Mouse (Mus musculus) megakaryocyte, embryonic 14.5 days (primary cell): ENCODE measurements around the gene Mettl8. TPM values are rescaled to one million over a fixed set of nuclear protein-coding genes. Genes with fewer than 3 reads are reported as not detected.

Experiments
- H3K27me3 ChIP-seq: replicated peaks from 2 replicates; pipeline ENCODE3; 2012; ENCODE audit warnings: inconsistent platforms
- H3K36me3 ChIP-seq: replicated peaks from 2 replicates; pipeline ENCODE3; 2012; ENCODE audit warnings: low read length, inconsistent platforms, mixed read lengths
- H3K4me1 ChIP-seq: 2 replicates; pipeline ENCODE4 v1.6.1; 2012; ENCODE audit warnings: inconsistent platforms
- H3K4me3 ChIP-seq: replicated peaks from 2 replicates; pipeline ENCODE3; 2012; ENCODE audit warnings: moderate library complexity, mild to moderate bottlenecking, inconsistent platforms
- H3K9me3 ChIP-seq: 2 replicates; pipeline ENCODE4 v1.6.1; 2012; ENCODE audit warnings: inconsistent platforms
- FLI1 ChIP-seq: IDR thresholded peaks from 2 replicates; pipeline ENCODE4 v1.6.1; 2012; ENCODE audit warnings: low read length, inconsistent platforms, mixed read lengths
- GATA1 ChIP-seq: IDR thresholded peaks from 3 replicates; pipeline ENCODE4 v1.6.1; 2012; ENCODE audit warnings: mixed read lengths, low read length, inconsistent platforms, borderline replicate concordance
- polyA plus RNA-seq: library from polyadenylated mRNA; stranded (reverse); fragments of >175 nt; gene quantifications from 2 replicates; pipeline ENCODE4 v1.2.3, GENCODE M21; 2012; ENCODE audit warnings: low replicate concordance; ENCODE audit not compliant: insufficient read depth

Gene Mettl8
- polyA plus RNA-seq, 1 experiment = 8.6 TPM

DNA sequence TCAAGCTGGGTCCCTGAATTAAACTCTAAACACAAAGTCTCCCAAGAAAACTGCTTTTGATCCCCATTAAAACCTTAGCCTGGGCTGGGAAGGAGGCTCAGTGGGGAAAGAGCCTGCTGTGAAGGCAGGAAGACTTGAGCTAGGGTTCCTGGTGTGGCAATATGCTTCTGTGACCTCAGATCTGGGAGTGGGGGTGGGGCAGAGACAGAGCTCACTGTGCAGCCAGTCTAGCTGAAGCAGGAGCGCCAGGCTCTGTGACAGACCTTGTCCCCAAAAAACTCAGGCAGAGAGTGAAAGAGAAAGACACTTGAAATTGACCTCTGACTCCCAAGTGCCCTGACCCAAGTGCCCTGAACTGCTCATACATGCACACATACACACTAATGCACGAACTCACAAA is 62.7 kb downstream of the Mettl8 start:
- Histone ChIP-seq H3K4me3 (peak overlapping the region; percentile 53), H3K9me3 (no peaks in the 10 kb centered on the region), H3K36me3 (peaks cover 19% of the 10 kb centered on the region), H3K27me3 (no peaks in the 10 kb centered on the region), H3K4me1 (peaks cover 74% of the 10 kb centered on the region)
- TF ChIP-seq FLI1 (no peak), GATA1 (no peak)

DNA sequence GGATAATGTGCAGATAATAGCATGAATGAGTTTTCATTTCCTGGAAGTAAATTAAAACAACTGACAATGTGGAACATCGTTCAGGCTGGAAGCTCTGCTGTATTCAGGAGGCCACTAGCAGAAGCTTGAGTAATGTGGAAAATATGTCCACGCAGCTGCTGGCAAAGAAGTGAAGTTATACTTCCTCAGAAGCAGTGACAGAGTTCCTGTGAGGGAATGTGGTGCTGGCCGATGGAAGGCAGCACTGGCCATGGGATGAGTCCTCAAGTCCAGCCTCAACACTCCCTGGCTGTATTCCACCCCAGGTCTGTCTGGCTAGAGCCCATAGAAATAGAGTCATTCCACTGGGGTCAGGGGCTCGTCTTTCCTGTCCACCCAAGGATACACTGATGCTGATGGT is 65.2 kb downstream of the Mettl8 start:
- Histone ChIP-seq H3K36me3 (peaks cover 17% of the 10 kb centered on the region), H3K4me1 (peaks cover 83% of the 10 kb centered on the region)

DNA sequence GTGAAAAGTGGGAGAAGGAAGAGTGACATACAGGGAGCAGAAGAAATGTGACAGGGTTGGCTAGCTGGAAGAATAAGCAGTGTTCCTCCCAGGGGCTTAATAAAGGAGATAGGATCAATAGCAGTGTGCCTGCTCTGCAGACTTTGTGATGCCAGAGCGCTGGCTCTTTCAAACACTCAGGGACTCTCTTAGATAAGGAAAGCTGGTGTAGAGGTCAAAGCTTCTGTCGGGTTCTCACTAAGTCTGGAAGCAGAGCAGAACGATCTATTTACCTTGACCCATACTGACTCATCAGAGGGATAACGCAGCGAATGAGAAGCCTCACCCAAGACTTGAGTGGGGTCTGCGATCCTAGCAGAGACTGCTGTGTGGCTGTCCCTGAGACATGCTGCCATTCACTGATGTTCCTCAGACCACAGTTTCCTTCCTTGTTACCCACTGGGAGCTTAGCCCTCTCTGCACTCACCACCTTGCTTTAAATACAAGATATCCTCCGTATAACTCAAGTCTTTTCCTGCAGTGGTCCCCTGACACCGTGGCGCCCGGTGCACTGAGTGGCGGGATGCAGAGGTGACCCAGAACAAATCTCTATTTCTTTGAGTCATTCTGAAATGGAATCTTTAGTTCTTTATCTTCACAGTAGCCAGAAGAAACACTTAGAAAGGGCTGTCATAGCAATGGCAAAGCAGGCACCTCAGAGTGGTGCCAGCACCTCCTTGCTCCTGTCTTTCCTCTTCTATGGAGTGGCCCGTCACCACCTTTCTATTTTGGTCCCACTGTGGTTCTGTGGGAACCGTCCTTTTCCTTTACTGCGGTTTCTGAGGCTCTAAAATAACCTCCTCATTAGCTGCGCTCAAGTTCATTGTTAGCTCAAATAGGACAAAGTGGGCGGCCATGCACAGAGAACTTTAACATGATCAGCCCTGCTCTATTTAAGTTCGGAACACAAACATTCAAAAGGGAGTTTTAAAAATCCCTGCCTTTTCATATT is 65.9 kb downstream of the Mettl8 start:
- Histone ChIP-seq H3K36me3 (peaks cover 13% of the 10 kb centered on the region), H3K9me3 (no peaks in the 10 kb centered on the region), H3K4me3 (peak overlapping the region; percentile 88), H3K27me3 (no peaks in the 10 kb centered on the region), H3K4me1 (peaks cover 78% of the 10 kb centered on the region)
- no peak for TF ChIP-seq GATA1
- TF ChIP-seq FLI1 = no peak

More for the DNA sequence above, 65.2 kb downstream of the Mettl8 start:
- H3K9me3 ChIP-seq = no peaks in the 10 kb centered on the region
- no peak for TF ChIP-seq GATA1
- no peak for TF ChIP-seq FLI1
- H3K4me3 ChIP-seq = peak overlapping the region; percentile 88
- H3K27me3 ChIP-seq = no peaks in the 10 kb centered on the region

DNA sequence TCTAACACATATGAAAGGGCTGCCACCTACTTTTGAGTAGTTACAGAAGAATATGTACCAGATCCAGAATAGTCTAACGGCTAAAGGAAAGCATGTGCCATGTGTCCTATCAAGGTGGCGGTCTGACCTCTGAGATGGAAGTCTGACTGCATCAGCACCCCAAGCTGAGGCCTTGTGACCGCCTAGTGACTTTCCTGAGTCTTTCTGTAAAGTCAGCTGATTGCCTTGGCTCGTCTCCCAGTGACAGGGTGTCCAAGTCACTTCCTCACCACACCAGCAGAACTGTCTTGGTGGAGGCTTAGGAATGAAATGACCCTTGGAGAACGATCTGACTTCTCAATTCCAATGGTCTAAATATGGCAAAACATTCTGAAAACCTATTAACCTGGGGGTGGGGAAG is 77.1 kb downstream of the Mettl8 start:
- H3K36me3 ChIP-seq = peaks cover 49% of the 10 kb centered on the region
- H3K4me1 ChIP-seq = peaks cover 24% of the 10 kb centered on the region
- no peak for TF ChIP-seq FLI1
- no peak for TF ChIP-seq GATA1
- peaks cover 5% of the 10 kb centered on the region for H3K9me3 ChIP-seq
- peak overlapping the region; percentile 60 for H3K4me3 ChIP-seq
- H3K27me3 ChIP-seq = no peaks in the 10 kb centered on the region

DNA sequence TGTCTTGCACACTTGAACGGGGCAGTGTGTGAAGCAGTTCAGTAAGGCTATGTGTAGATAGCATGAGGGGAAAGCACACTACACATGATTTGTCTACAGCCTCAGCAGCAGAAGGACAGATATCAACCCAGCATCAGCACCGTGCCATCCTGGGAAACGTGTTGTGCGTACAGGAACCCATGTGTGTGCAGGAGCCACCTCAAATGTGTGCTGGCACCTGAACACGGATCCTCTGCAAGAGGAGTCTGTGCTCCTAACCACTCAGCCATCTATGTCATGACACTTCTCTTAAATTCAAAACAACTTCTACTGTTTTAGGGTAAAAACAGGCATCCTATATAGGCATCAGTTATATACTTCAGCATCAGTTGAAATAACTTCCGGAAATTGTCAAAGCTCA is 80.6 kb downstream of the Mettl8 start:
- Histone ChIP-seq H3K4me1 (peaks cover 31% of the 10 kb centered on the region), H3K27me3 (no peaks in the 10 kb centered on the region), H3K9me3 (no peaks in the 10 kb centered on the region), H3K36me3 (peaks cover 42% of the 10 kb centered on the region), H3K4me3 (peak overlapping the region; percentile 1)
- TF ChIP-seq FLI1 = no peak
- TF ChIP-seq GATA1 = no peak

DNA sequence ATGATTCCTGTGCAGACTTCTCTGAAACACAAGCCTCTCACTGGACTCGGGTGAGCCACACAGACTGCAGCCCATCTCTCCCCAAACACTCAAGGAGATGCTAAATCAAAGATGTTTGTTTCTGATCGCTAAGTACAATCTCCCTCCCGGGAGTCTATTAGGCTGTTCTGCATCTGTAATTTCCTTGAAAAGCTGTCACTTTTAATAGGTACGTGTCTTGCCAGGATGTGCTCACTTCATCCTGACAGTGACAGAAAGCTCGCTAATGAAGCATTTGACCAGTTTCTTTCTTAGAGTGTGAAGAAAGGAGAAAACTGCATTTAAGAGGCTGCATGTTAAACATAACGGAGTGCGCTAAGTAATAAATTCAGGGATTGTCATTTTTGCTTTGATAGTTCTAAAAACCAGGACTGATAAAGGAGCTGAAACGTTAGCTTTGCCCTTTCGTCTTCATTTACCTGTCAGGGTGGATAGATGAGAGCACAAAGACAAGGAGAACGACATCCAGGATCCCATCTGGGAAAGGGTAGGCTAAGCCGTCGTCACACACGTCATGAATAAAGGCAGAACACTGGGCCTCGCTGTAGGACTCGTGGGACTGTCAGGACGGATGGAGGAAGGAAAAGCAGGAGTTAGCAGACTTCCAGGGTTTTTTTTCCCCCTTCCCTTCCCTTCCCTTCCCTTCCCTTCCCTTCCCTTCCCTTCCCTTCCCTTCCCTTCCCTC is 82.4 kb downstream of the Mettl8 start:
- peaks cover 38% of the 10 kb centered on the region for H3K4me1 ChIP-seq
- no peaks in the 10 kb centered on the region for H3K9me3 ChIP-seq
- peaks cover 29% of the 10 kb centered on the region for H3K36me3 ChIP-seq
- H3K4me3 ChIP-seq = no peak overlapping the region
- no peaks in the 10 kb centered on the region for H3K27me3 ChIP-seq
- TF ChIP-seq FLI1 (no peak), GATA1 (no peak)

DNA sequence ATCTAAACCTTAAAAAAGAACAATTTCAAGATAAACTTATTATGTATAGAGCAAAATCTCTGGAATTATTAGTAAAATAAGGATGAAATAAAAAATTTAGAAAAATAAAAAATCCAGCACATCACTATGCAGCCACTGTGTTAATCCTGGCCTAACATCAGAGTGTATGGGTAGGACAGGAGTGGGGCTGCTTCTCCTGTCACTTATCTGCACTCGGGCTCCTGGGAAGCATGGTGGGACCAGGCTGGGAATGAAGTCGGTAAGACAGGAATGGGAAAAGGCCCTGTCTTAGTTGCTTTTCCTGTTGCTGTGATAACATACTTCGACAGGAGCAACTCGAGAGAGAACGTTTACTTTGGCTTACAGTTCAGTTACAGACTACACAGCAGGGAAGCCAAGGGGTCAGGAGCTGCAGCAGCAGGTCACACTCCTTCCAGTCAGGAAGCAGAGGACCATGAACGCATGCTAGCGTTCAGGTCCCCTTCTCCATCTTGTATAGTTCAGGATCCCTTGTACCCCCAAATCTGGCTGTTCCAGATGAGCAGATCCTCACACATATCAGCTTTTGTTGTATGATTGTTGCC is 85.1 kb downstream of the Mettl8 start:
- H3K9me3 ChIP-seq = no peaks in the 10 kb centered on the region
- H3K27me3 ChIP-seq = no peaks in the 10 kb centered on the region
- no peak for TF ChIP-seq GATA1
- no peak for TF ChIP-seq FLI1
- no peak overlapping the region for H3K4me3 ChIP-seq
- peaks cover 30% of the 10 kb centered on the region for H3K36me3 ChIP-seq
- H3K4me1 ChIP-seq = peaks cover 50% of the 10 kb centered on the region

DNA sequence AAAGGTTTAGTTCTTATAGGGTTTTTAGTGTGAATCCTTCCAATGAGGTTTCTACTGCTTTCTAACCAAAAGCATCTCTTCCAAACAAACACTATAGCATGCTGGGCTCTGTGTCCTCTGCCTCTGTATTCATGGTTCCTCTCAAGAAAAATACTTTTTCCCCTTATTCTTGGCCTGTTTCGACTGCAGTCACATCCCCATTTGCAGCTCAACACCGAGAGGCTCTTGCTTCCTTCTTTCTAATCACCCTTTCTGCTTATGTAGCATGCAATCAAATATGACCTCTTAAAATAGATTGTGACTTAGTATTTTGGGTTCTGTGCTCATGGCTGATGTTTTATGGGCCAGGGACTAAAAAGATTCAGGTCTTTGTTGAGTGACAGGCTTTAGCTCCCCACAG is 87.1 kb downstream of the Mettl8 start:
- peaks cover 62% of the 10 kb centered on the region for H3K4me1 ChIP-seq
- H3K4me3 ChIP-seq = no peak overlapping the region
- H3K9me3 ChIP-seq = peaks cover 9% of the 10 kb centered on the region; the same call in 1 of the 2 replicates
- H3K27me3 ChIP-seq = no peaks in the 10 kb centered on the region
- no peak for TF ChIP-seq GATA1
- no peak for TF ChIP-seq FLI1
- peaks cover 47% of the 10 kb centered on the region for H3K36me3 ChIP-seq

DNA sequence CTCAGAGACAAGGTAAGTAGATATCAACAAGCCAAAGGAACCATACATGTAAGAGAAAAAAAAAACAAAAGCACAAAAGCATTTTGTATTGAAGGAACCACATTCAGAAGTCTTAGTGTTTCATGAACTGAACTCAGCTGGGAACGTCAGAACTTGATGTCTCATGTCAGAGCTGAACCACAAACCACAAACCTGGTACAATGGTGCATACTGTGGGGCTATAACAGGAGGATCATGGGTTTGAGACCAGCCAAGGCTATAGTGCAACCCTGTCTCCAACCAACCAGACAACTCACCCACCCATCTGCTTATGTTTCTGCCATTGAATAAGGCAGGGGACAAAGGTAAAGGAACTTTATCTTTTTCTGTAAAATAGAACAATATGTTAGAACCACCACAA is 88.2 kb downstream of the Mettl8 start:
- peaks cover 62% of the 10 kb centered on the region for H3K4me1 ChIP-seq
- H3K9me3 ChIP-seq = peaks cover 9% of the 10 kb centered on the region; the same call in 1 of the 2 replicates
- H3K36me3 ChIP-seq = peaks cover 43% of the 10 kb centered on the region
- no peak overlapping the region for H3K4me3 ChIP-seq
- no peaks in the 10 kb centered on the region for H3K27me3 ChIP-seq
- no peak for TF ChIP-seq GATA1
- no peak for TF ChIP-seq FLI1
